Mouse (Mus musculus) c-Kit-positive CD71-positive TER-119-negative erythroid progenitor cells, embryonic 14.5 days (primary cell): Measurements from ENCODE around the gene Shkbp1.

Source experiments
- DNase-seq: peaks from one replicate; pipeline ENCODE4 v3.0.0-alpha.2; 2013; ENCODE audit warnings: low read depth

The Shkbp1 gene

GRCm38 (mm10) chr7:27310306-27310705, 45.5 kb downstream of the Shkbp1 start:
- DNase-seq: no peak

GRCm38 (mm10) chr7:27309832-27310231, 46.0 kb downstream of the Shkbp1 start:
- no peak for DNase-seq

DNA sequence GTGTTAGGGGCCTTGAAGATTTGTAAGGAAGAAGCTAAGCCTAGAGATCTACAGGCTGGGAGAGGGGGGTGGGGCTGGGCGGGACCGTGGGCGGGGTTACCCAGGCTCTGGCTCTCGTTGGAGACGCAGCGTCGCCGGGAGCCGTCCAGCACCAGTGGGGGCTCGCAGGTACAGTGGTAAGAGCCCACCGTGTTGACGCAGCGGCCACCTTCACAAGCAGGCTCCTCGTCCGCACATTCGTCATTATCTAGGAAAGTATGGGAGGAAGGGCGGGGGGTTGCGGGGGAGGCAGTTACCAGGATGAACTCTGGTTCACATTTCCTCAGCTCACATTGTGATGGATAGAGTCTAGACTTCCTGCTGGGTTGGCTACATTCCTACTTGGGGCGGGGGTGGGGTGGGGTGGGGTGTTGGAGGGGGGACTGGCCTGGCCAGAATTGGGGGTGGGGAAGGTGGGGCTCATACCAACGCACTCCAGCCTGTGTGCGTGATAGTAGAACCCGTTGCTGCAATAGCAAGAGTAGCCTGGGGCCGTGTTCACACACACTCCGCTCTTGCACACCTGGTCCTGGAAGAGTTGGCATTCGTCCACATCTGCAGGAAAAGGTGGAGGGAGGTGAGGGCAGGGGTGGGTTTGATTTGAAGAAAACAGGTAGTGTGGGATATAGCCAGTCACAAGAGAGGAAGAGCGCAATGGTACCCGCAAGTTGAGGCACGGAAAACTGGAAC, 46.8 kb downstream of the Shkbp1 start:
- no peak for DNase-seq

DNA sequence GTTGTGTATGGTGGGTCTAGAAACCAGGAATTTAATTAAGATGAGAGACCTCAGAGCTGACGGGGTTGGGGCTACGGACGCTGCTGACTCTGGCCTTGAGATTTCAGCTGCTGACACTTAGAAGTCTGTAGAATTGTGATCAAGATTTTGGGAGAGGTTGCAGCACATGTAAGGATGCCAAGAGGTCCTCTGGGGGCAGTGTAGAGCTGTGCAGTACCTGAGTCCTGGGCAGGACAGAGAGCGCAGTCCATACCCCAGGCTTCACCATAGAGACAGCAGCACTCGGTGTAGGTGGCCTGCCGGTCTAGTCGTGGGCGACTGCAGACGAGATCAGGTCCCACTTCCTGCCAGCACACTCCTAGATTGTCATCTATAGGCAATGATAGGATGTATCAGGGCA, 48.3 kb downstream of the Shkbp1 start:
- DNase-seq: no peak

- DNase-seq: no peak
Observed at GRCm38 (mm10) chr7:27306161-27307160, 49.4 kb downstream of the Shkbp1 start.

- no peak for DNase-seq
Observed at GRCm38 (mm10) chr7:27305091-27305730, 50.6 kb downstream of the Shkbp1 start.

DNA sequence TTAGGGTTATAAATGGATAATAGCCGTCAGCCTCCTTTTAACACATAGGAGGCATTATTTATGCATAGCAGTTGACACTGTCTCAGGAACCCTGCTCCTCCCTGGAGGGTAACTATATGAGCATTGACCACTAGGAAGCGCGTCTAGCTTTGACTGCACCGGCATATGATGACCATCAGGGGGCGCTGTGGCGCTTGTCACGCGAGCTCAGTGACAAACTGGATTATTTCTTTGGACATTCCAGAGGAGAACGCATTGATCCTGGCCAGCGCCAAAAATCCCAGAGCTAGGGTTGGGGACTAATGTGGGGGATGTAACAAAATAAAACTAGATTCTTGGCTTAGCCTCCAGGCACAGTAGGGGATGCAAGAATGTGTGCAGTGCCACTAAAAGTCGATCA, 53.6 kb downstream of the Shkbp1 start:
- peak; percentile 54 for DNase-seq

GRCm38 (mm10) chr7:27300801-27301200, 55.0 kb downstream of the Shkbp1 start:
- no peak for DNase-seq

- no peak for DNase-seq
Observed at GRCm38 (mm10) chr7:27300351-27300750, 55.5 kb downstream of the Shkbp1 start.

GRCm38 (mm10) chr7:27298816-27299215, 57.0 kb downstream of the Shkbp1 start:
- no peak for DNase-seq

GRCm38 (mm10) chr7:27298033-27298610, 57.7 kb downstream of the Shkbp1 start:
- DNase-seq: no peak

- no peak for DNase-seq
Observed at GRCm38 (mm10) chr7:27296518-27296917, 59.3 kb downstream of the Shkbp1 start.

- DNase-seq: no peak
Observed at GRCm38 (mm10) chr7:27295956-27296355, 59.9 kb downstream of the Shkbp1 start.
